Mouse (Mus musculus) neural tube, embryonic 11.5 days (tissue): ENCODE measurements around the gene Rgcc. TPM values are rescaled to one million over a fixed set of nuclear protein-coding genes. Genes with fewer than 3 reads are reported as not detected.
A peak's percentile ranks its signal among the peaks of the same experiment; 100 is the strongest.

Source experiments
- ATAC-seq: fragments of 200-750 bp; cut with Nextera tagmentation; 2 replicates; pipeline ENCODE4 v1.8.0; 2017; ENCODE audit warnings: moderate number of reproducible peaks, mild to moderate bottlenecking, moderate TSS enrichment, moderate library complexity; ENCODE audit not compliant: insufficient read depth, low FRiP score, low TSS enrichment
- DNase-seq: peaks from one replicate; pipeline ENCODE4 v3.0.0-alpha.2; 2015; ENCODE audit warnings: low spot score
- H3K27ac ChIP-seq: fragments of 300-500 bp; sonication (generic); 2 replicates; pipeline ENCODE4 v1.5.1; 2014; ENCODE audit warnings: low read depth, mild to moderate bottlenecking, low read length
- H3K27me3 ChIP-seq: fragments of 300-500 bp; sonication (generic); 2 replicates; pipeline ENCODE4 v1.6.1; 2014; ENCODE audit warnings: mild to moderate bottlenecking, low read length, mixed read lengths; ENCODE audit not compliant: control insufficient read depth, insufficient read depth
- H3K36me3 ChIP-seq: fragments of 300-500 bp; sonication (generic); 2 replicates; pipeline ENCODE4 v1.6.1; 2014; ENCODE audit warnings: mild to moderate bottlenecking, low read length, moderate library complexity, mixed read lengths; ENCODE audit not compliant: control insufficient read depth, insufficient read depth
- H3K4me1 ChIP-seq: fragments of 300-500 bp; sonication (generic); 2 replicates; pipeline ENCODE4 v1.6.1; 2014; ENCODE audit warnings: low read length, mixed read lengths; ENCODE audit not compliant: control insufficient read depth, insufficient read depth
- H3K4me2 ChIP-seq: fragments of 300-500 bp; sonication (generic); 2 replicates; pipeline ENCODE4 v1.6.1; 2014; ENCODE audit warnings: low read depth, mild to moderate bottlenecking, moderate library complexity
- H3K4me3 ChIP-seq: fragments of 300-500 bp; sonication (generic); 2 replicates; pipeline ENCODE4 v1.5.1; 2014; ENCODE audit warnings: low read depth, low read length
- H3K9ac ChIP-seq: fragments of 300-500 bp; sonication (generic); 2 replicates; pipeline ENCODE4 v1.6.1; 2014; ENCODE audit warnings: mild to moderate bottlenecking, low read length
- H3K9me3 ChIP-seq: fragments of 300-500 bp; sonication (generic); 2 replicates; pipeline ENCODE4 v1.6.1; 2016; ENCODE audit warnings: low read length; ENCODE audit not compliant: control insufficient read depth
- WGBS: fragments of 180-500 bp; shearing (Covaris S2); extraction: QIAGEN DNeasy Blood & Tissue Kit; methylation state at CpG from one replicate; pipeline ENCODE4 v1.1.7; 2014; 5-methylcytosine and 5-hydroxymethylcytosine counted together
- polyA plus RNA-seq: library from polyadenylated mRNA; unstranded; fragments of >200 nt; fragmentation: Nextera tagmentation; extraction: Ambion mirVana; gene quantifications from 2 replicates; pipeline ENCODE4 v1.2.1, GENCODE M21; 2014

Gene Rgcc
- polyA plus RNA-seq, 1 experiment from 2014 or later: 51.8 TPM

DNA sequence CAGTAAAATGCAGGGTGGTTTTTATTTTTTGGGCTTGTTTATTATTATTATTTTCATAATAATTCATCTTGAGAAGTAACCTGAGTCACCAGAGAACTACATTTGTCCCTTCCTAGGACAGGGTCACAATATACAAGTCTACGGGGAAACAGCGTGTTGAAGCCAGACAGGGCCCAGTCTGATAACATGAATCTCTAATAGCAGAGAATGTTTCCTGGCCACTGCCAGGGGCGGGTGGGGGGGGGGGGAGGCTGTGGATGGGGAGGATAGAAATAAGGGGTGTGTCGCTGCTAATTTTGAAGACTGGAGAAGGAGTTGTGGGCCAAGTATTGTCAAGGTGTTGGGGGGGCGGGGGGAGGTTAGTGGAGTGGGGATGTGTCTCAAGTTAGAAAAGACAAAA is 6.5 kb upstream of the Rgcc start:
- H3K36me3 ChIP-seq: no peaks in the 10 kb centered on the region
- peaks cover 4% of the 10 kb centered on the region; the same call in 1 of the 2 replicates for H3K4me1 ChIP-seq
- H3K27me3 ChIP-seq: no peaks in the 10 kb centered on the region
- no peak for ATAC-seq
- no peak overlapping the region for H3K9ac ChIP-seq
- no peaks in the 10 kb centered on the region for H3K9me3 ChIP-seq
- H3K27ac ChIP-seq: no peak overlapping the region
- no peak overlapping the region for H3K4me3 ChIP-seq
- DNase-seq: no peak
- no peak overlapping the region for H3K4me2 ChIP-seq
- WGBS: 62% methylated on average over 5 of the region's 5 CpGs

- Histone ChIP-seq H3K27ac (no peak overlapping the region), H3K36me3 (no peaks in the 10 kb centered on the region), H3K9ac (no peak overlapping the region), H3K4me2 (no peak overlapping the region), H3K27me3 (0 out of 2 replicates have a peak, but pooled peaks cover under 1% of the 10 kb centered on the region), H3K4me1 (peaks cover 4% of the 10 kb centered on the region; the same call in 1 of the 2 replicates), H3K9me3 (no peaks in the 10 kb centered on the region), H3K4me3 (no peak overlapping the region)
- ATAC-seq: no peak
- WGBS: 87% methylated on average over 7 of the region's 7 CpGs
- DNase-seq: no peak
Measured at GRCm38 (mm10) chr14:79307138-79307537, 5.7 kb upstream of the Rgcc start.

- no peaks in the 10 kb centered on the region for H3K9me3 ChIP-seq
Measured at GRCm38 (mm10) chr14:79304873-79305464, 3.5 kb upstream of the Rgcc start.

GRCm38 (mm10) chr14:79303150-79303549 is 1.7 kb upstream of the Rgcc start:
- no peak overlapping the region for H3K27ac ChIP-seq
- H3K27me3 ChIP-seq: peaks cover 14% of the 10 kb centered on the region
- H3K4me3 ChIP-seq: no peak overlapping the region
- no peak overlapping the region for H3K9ac ChIP-seq
- H3K9me3 ChIP-seq: no peaks in the 10 kb centered on the region
- H3K4me2 ChIP-seq: no peak overlapping the region
- H3K4me1 ChIP-seq: peaks cover 3% of the 10 kb centered on the region; the same call in 1 of the 2 replicates
- H3K36me3 ChIP-seq: no peaks in the 10 kb centered on the region
- DNase-seq (no peak), ATAC-seq (no peak)
- 73% methylated on average over 2 of the region's 2 CpGs for WGBS

More at GRCm38 (mm10) chr14:79304873-79305464, 3.5 kb upstream of the Rgcc start:
- no peak overlapping the region for H3K4me2 ChIP-seq
- 94% methylated on average over 6 of the region's 6 CpGs for WGBS
- no peaks in the 10 kb centered on the region for H3K36me3 ChIP-seq
- peaks cover 13% of the 10 kb centered on the region for H3K27me3 ChIP-seq
- DNase-seq (no peak), ATAC-seq (no peak)
- no peak overlapping the region for H3K27ac ChIP-seq
- no peak overlapping the region for H3K4me3 ChIP-seq
- peaks cover 7% of the 10 kb centered on the region for H3K4me1 ChIP-seq
- H3K9ac ChIP-seq: no peak overlapping the region

DNA sequence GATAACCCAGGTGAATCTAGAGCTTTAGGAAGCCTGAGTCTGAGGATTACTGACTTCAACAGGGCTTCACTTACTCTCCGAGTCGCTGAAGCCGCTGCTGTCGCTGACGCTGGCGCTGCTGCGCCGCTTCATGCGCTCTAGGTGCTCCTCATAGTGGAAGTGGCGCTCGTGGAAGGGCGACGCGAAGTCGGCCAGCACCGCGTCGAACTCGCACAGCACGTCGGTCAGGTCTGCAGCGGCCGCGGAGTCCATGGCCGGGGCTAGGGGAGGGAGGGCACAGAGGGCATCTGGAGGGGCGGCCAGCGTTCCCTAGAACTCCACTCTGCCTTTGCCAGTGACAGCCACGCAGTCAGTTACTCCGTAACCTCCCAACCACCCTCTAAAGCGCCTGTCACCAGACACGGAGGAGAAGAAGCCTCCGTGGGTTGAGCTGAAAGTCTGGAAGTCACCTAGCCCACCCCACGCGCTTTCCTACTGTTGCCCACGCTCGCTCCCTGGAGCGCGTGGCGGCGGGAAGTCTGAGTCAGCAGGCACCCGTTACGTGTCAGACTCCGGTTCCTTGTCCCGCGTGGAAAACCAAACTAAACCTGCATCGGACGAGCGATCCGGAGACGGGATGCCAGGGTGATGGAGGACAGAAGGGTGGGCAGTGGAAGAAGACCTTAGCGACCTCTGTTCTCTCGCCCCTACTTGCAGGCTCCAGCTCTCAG is 649 bp downstream of the Rgcc start:
- H3K27me3 ChIP-seq: peaks cover 14% of the 10 kb centered on the region
- 1% methylated on average over 52 of the region's 52 CpGs for WGBS
- H3K27ac ChIP-seq: no peak overlapping the region
- H3K4me1 ChIP-seq: peaks cover 3% of the 10 kb centered on the region; the same call in 1 of the 2 replicates
- H3K9me3 ChIP-seq: no peaks in the 10 kb centered on the region
- H3K36me3 ChIP-seq: no peaks in the 10 kb centered on the region
- H3K4me2 ChIP-seq: peak overlapping the region; percentile 98
- H3K9ac ChIP-seq: peak overlapping the region; percentile 62
- DNase-seq (peak; percentile 38), ATAC-seq (peak; percentile 5; the same call in 1 of the 2 replicates)
- peak overlapping the region; percentile 52 for H3K4me3 ChIP-seq

GRCm38 (mm10) chr14:79299796-79300195 is 1.6 kb downstream of the Rgcc start:
- Histone ChIP-seq H3K9ac (no peak overlapping the region), H3K36me3 (no peaks in the 10 kb centered on the region), H3K9me3 (no peaks in the 10 kb centered on the region), H3K4me3 (no peak overlapping the region; the same call in 1 of the 2 replicates), H3K27me3 (peaks cover 14% of the 10 kb centered on the region), H3K27ac (no peak overlapping the region), H3K4me2 (peak overlapping the region; percentile 98), H3K4me1 (peaks cover 3% of the 10 kb centered on the region; the same call in 1 of the 2 replicates)
- WGBS: 21% methylated on average over 6 of the region's 6 CpGs
- no peak for ATAC-seq
- DNase-seq: no peak

GRCm38 (mm10) chr14:79299230-79299629 is 2.2 kb downstream of the Rgcc start:
- ATAC-seq (no peak), DNase-seq (no peak)
- no peaks in the 10 kb centered on the region for H3K9me3 ChIP-seq
- peaks cover 3% of the 10 kb centered on the region; the same call in 1 of the 2 replicates for H3K4me1 ChIP-seq
- 52% methylated on average over 4 of the region's 4 CpGs for WGBS
- H3K9ac ChIP-seq: no peak overlapping the region
- H3K27ac ChIP-seq: no peak overlapping the region
- no peak overlapping the region for H3K4me3 ChIP-seq
- H3K36me3 ChIP-seq: no peaks in the 10 kb centered on the region
- peak overlapping the region; percentile 8; the same call in 1 of the 2 replicates for H3K4me2 ChIP-seq
- H3K27me3 ChIP-seq: peaks cover 14% of the 10 kb centered on the region

DNA sequence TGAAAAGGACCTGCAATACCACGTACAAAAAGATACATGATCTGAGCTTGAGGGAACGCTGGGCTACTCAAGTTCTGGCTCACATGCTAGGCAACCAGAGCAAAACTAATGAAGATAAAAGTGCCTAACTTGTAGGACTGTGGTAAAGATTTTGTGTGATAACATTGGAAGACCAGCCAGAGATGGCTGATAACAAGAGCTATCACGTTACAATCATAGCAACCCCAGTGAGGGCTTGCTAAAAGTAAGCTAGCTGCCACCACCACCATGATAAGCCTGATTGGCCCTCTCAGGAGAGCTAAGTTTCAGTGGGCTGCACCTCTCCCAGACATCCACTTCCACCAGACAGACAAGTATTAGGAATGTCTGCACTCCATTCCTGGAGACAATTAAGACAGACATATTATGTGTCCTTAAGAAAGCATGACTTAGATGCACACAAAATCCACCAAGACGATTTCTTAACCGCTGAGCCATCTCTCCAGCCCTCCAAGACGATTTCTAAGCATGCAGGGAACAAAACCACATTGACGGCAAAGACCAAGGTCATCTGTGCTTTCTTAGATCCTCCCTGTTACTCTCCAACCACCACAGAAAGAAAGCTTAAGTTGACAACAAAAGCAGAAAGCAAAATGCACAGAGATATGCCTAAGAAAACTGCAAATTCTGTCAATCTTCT is 3.0 kb downstream of the Rgcc start:
- H3K9ac ChIP-seq: no peak overlapping the region
- H3K4me3 ChIP-seq: no peak overlapping the region
- no peak overlapping the region for H3K27ac ChIP-seq
- no peaks in the 10 kb centered on the region for H3K9me3 ChIP-seq
- 78% methylated on average over 7 of the region's 7 CpGs for WGBS
- no peak for DNase-seq
- no peaks in the 10 kb centered on the region for H3K36me3 ChIP-seq
- no peak for ATAC-seq
- peaks cover 14% of the 10 kb centered on the region for H3K27me3 ChIP-seq
- no peak overlapping the region for H3K4me2 ChIP-seq
- H3K4me1 ChIP-seq: peaks cover 3% of the 10 kb centered on the region; the same call in 1 of the 2 replicates
